Mouse (Mus musculus) heart, adult 2 months (tissue): ENCODE measurements around the gene 1500011B03Rik.

Source experiments
- CTCF ChIP-seq: fragments of 200-600 bp; IDR thresholded peaks from 2 replicates; pipeline ENCODE4 v1.8.1; 2022; ENCODE audit warnings: antibody characterized with exemption, mild to moderate bottlenecking, moderate library complexity
- EP300 ChIP-seq: fragments of 200-500 bp; IDR thresholded peaks from 2 replicates; pipeline ENCODE4 v1.6.1; 2011; ENCODE audit warnings: low read depth, low read length, control low read depth; ENCODE audit not compliant: insufficient read depth
- POLR2A ChIP-seq: fragments of 200-500 bp; IDR thresholded peaks from 2 replicates; pipeline ENCODE4 v1.6.1; 2011; ENCODE audit warnings: mild to moderate bottlenecking, low read depth, low read length, control low read depth; ENCODE audit not compliant: insufficient read depth

- TF ChIP-seq EP300, result no peak
- TF ChIP-seq CTCF, result no peak
- TF ChIP-seq POLR2A, result no peak
These were observed 51.5 kb downstream of the 1500011B03Rik start for GRCm38 (mm10) chr5:114771796-114772195.
